Mouse (Mus musculus) spleen, adult 2 months (tissue): ENCODE measurements around the gene Lamtor3.

ENCODE experiments used
- CTCF ChIP-seq: fragments of 200-500 bp; IDR thresholded peaks from 2 replicates; pipeline ENCODE4 v1.5.1; 2011; ENCODE audit warnings: mild to moderate bottlenecking, inconsistent platforms; ENCODE audit not compliant: insufficient read depth, insufficient read length, insufficient replicate concordance; ENCODE audit errors: extremely low read depth
- POLR2A ChIP-seq: fragments of 200-500 bp; IDR thresholded peaks from 2 replicates; pipeline ENCODE4 v1.6.1; 2011; ENCODE audit warnings: low read depth, low read length, inconsistent platforms

GRCm38 (mm10) chr3:137891089-137891488, 27.2 kb upstream of the Lamtor3 start:
- no peak for TF ChIP-seq POLR2A
- no peak for TF ChIP-seq CTCF
